Mouse (Mus musculus) MEL (cell line): Measurements from ENCODE around the gene Cdc42se2.

Experiments
- BHLHE40 ChIP-seq: IDR thresholded peaks from 2 replicates; pipeline ENCODE4 v1.6.1; 2012; ENCODE audit warnings: low read depth, mild to moderate bottlenecking, inconsistent platforms, low read length, improper control_type of control experiment, borderline replicate concordance
- CTCF ChIP-seq, 3 experiments: IDR thresholded peaks in 2 of 3; conservative IDR thresholded peaks in 1 of 3; 2 replicates each; pipeline ENCODE4 v1.5.1; 2011 to 2012; ENCODE audit warnings: low read length in 3 of 3, low read depth in 2 of 3, mild to moderate bottlenecking in 2 of 3, improper control_type of control experiment in 1 of 3, inconsistent platforms in 1 of 3, mixed read lengths in 1 of 3, moderate library complexity in 1 of 3; ENCODE audit not compliant: control insufficient read depth in 1 of 3, insufficient read depth in 1 of 3, poor library complexity in 1 of 3, severe bottlenecking in 1 of 3
- E2F4 ChIP-seq: IDR thresholded peaks from 2 replicates; pipeline ENCODE4 v1.6.1; 2011; ENCODE audit warnings: low read depth, low read length, improper control_type of control experiment, borderline replicate concordance
- EP300 ChIP-seq, 2 experiments: IDR thresholded peaks; 2 replicates each; pipeline ENCODE4 v1.6.1; 2011; ENCODE audit warnings: improper control_type of control experiment in 2 of 2, low read length in 2 of 2, low read depth in 1 of 2, mild to moderate bottlenecking in 1 of 2
- HCFC1 ChIP-seq: IDR thresholded peaks from 2 replicates; pipeline ENCODE4 v1.6.1; 2012; ENCODE audit warnings: low read depth, mild to moderate bottlenecking, inconsistent platforms, low read length, improper control_type of control experiment, moderate library complexity
- KAT2A ChIP-seq: conservative IDR thresholded peaks from 2 replicates; pipeline ENCODE4 v1.6.1; 2012; ENCODE audit warnings: low read depth, low read length, improper control_type of control experiment, inconsistent platforms
- MAFK ChIP-seq: IDR thresholded peaks from 2 replicates; pipeline ENCODE4 v1.6.1; 2011; ENCODE audit warnings: low read depth, mild to moderate bottlenecking, low read length, improper control_type of control experiment, borderline replicate concordance
- MAX ChIP-seq: IDR thresholded peaks from 2 replicates; pipeline ENCODE4 v1.6.1; 2011; ENCODE audit warnings: low read length, improper control_type of control experiment
- NRF1 ChIP-seq: IDR thresholded peaks from 2 replicates; pipeline ENCODE4 v1.6.1; 2014; ENCODE audit warnings: low read depth, mild to moderate bottlenecking, inconsistent platforms, low read length, improper control_type of control experiment, moderate library complexity; ENCODE audit not compliant: poor library complexity, insufficient read depth, severe bottlenecking
- RCOR1 ChIP-seq: IDR thresholded peaks from 2 replicates; pipeline ENCODE4 v1.6.1; 2012; ENCODE audit warnings: low read depth, mild to moderate bottlenecking, inconsistent platforms, low read length, improper control_type of control experiment
- TCF12 ChIP-seq: IDR thresholded peaks from 2 replicates; pipeline ENCODE4 v1.6.1; 2014; ENCODE audit warnings: low read depth, mild to moderate bottlenecking, inconsistent platforms, low read length, improper control_type of control experiment, moderate library complexity
- ZNF384 ChIP-seq: IDR thresholded peaks from 2 replicates; pipeline ENCODE4 v1.6.1; 2012; ENCODE audit warnings: low read depth, mild to moderate bottlenecking, inconsistent platforms, low read length, improper control_type of control experiment

GRCm38 (mm10) chr11:54708153-54708552 lies 79.3 kb downstream of the Cdc42se2 start:
- TF ChIP-seq CTCF (IDR thresholded peaks at IDR 0.05 in 2 of 3, conservative IDR thresholded peaks at IDR 0.05 in 1 of 3; ENCODE audit: control insufficient read depth in 1 of 3, insufficient read depth in 1 of 3, low read depth in 2 of 3, low read length in 3 of 3, poor library complexity in 1 of 3, severe bottlenecking in 1 of 3) (no peak), HCFC1 (no peak), MAFK (no peak), MAX (no peak), KAT2A (no peak), E2F4 (no peak), NRF1 (no peak), TCF12 (no peak), BHLHE40 (no peak), ZNF384 (no peak), EP300 (IDR thresholded peaks at IDR 0.05; ENCODE audit: low read depth in 1 of 2, low read length in 2 of 2) (no peak), RCOR1 (no peak)
